Mouse (Mus musculus): ENCODE data around the gene Mospd3.

DNA sequence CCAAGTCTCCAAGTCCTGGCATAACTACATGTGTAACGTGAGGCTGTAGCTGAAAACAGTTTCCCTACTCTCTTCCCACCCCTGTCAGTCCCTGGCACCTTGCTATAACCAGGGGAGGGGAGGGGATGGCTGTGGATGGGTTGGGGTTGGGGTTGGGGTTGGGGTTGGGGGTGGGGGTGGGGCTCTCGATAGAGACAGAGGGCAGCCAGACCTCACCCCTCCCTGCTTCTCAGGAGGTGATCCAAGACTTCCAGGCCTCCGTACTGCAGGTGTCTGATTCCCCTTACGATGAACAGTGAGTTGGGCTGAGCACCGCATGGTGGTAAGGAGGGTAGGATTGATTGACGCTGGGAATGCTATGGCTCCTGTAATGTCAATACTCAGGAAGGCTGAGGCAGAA lies 35.1 kb downstream of the Mospd3 start:
- TF ChIP-seq CTCF (IDR thresholded peaks at IDR 0.05; ENCODE audit: insufficient read depth, low read length) (no peak), POLR2A (IDR thresholded peaks at IDR 0.05; ENCODE audit: borderline replicate concordance, extremely low read depth, low read depth, low read length) (no peak)
